Mouse (Mus musculus): ENCODE measurements around the gene Neurog3. TPM values are rescaled to one million over a fixed set of nuclear protein-coding genes. Genes with fewer than 3 reads are reported as not detected.

The Neurog3 gene
- not detected in 2 replicates for polyA plus RNA-seq (2015; fragmentation: Nextera tagmentation; extraction: Ambion mirVana)

GRCm38 (mm10) chr10:62132691-62133281 is at the start of gene Neurog3:
Neurog3 (plus strand) TSS chr10:62133090.
- Histone ChIP-seq H3K4me2 (ENCODE audit: low read depth, low read length) (peak within 1 kb of the TSS; percentile 39), H3K4me1 (ENCODE audit: insufficient read depth) (no peaks in the 10 kb centered on the region), H3K36me3 (replicated peaks; ENCODE audit: insufficient read depth, low read length) (no peaks in the 10 kb centered on the region), H3K9me3 (ENCODE audit: low read length) (no peaks in the 10 kb centered on the region), H3K9ac (replicated peaks) (no peak within 1 kb of the TSS), H3K27me3 (ENCODE audit: insufficient read depth, low read length) (peaks cover 94% of the 10 kb centered on the region), H3K27ac (ENCODE audit: low read depth) (no peak within 1 kb of the TSS), H3K4me3 (ENCODE audit: low read depth, low read length) (no peak within 1 kb of the TSS)
- ATAC-seq (no peak), DNase-seq (peak; percentile 43)
- 4% methylated on average over 29 of the region's 29 CpGs for WGBS (ENCODE audit: insufficient replicate concordance)
- no peak for TF ChIP-seq CTCF (IDR thresholded peaks at IDR 0.05; ENCODE audit: low read depth)
- no peak for TF ChIP-seq EP300 (IDR thresholded peaks at IDR 0.05; ENCODE audit: low read depth)

GRCm38 (mm10) chr10:62086044-62086443 is 46.8 kb upstream of the Neurog3 start:
- H3K9ac ChIP-seq (replicated peaks), result no peak overlapping the region
- H3K27me3 ChIP-seq (ENCODE audit: insufficient read depth, low read length), result no peaks in the 10 kb centered on the region
- no peaks in the 10 kb centered on the region for H3K36me3 ChIP-seq (replicated peaks; ENCODE audit: insufficient read depth, low read length)
- H3K4me2 ChIP-seq (ENCODE audit: low read depth, low read length), result no peak overlapping the region
- DNase-seq (no peak), ATAC-seq (no peak)
- H3K9me3 ChIP-seq (ENCODE audit: low read length), result no peaks in the 10 kb centered on the region
- WGBS (ENCODE audit: insufficient replicate concordance), result 54% methylated on average over 2 of the region's 2 CpGs
- no peak overlapping the region for H3K27ac ChIP-seq (ENCODE audit: low read depth)
- no peak overlapping the region for H3K4me3 ChIP-seq (ENCODE audit: low read depth, low read length)
- no peak for TF ChIP-seq CTCF (IDR thresholded peaks at IDR 0.05; ENCODE audit: low read depth)
- no peak for TF ChIP-seq EP300 (IDR thresholded peaks at IDR 0.05; ENCODE audit: low read depth)
- no peaks in the 10 kb centered on the region for H3K4me1 ChIP-seq (ENCODE audit: insufficient read depth)

GRCm38 (mm10) chr10:62086826-62087225 is 46.1 kb upstream of the Neurog3 start:
- Histone ChIP-seq H3K4me2 (ENCODE audit: low read depth, low read length) (no peak overlapping the region), H3K9me3 (ENCODE audit: low read length) (no peaks in the 10 kb centered on the region), H3K36me3 (replicated peaks; ENCODE audit: insufficient read depth, low read length) (no peaks in the 10 kb centered on the region), H3K4me3 (ENCODE audit: low read depth, low read length) (no peak overlapping the region), H3K27me3 (ENCODE audit: insufficient read depth, low read length) (no peaks in the 10 kb centered on the region), H3K4me1 (ENCODE audit: insufficient read depth) (no peaks in the 10 kb centered on the region), H3K27ac (ENCODE audit: low read depth) (no peak overlapping the region), H3K9ac (replicated peaks) (no peak overlapping the region)
- no peak for TF ChIP-seq CTCF (IDR thresholded peaks at IDR 0.05; ENCODE audit: low read depth)
- no peak for TF ChIP-seq EP300 (IDR thresholded peaks at IDR 0.05; ENCODE audit: low read depth)
- 90% methylated on average over 5 of the region's 5 CpGs for WGBS (ENCODE audit: insufficient replicate concordance)
- ATAC-seq, result no peak
- no peak for DNase-seq

GRCm38 (mm10) chr10:62088411-62088810 is 44.5 kb upstream of the Neurog3 start:
- Histone ChIP-seq H3K27ac (ENCODE audit: low read depth) (no peak overlapping the region), H3K36me3 (replicated peaks; ENCODE audit: insufficient read depth, low read length) (no peaks in the 10 kb centered on the region), H3K4me2 (ENCODE audit: low read depth, low read length) (no peak overlapping the region), H3K4me1 (ENCODE audit: insufficient read depth) (no peaks in the 10 kb centered on the region), H3K4me3 (ENCODE audit: low read depth, low read length) (no peak overlapping the region), H3K27me3 (ENCODE audit: insufficient read depth, low read length) (no peaks in the 10 kb centered on the region), H3K9ac (replicated peaks) (no peak overlapping the region), H3K9me3 (ENCODE audit: low read length) (no peaks in the 10 kb centered on the region)
- TF ChIP-seq EP300 (IDR thresholded peaks at IDR 0.05; ENCODE audit: low read depth) (no peak), CTCF (IDR thresholded peaks at IDR 0.05; ENCODE audit: low read depth) (no peak)
- DNase-seq (no peak), ATAC-seq (no peak)
- 69% methylated on average over 5 of the region's 5 CpGs for WGBS (ENCODE audit: insufficient replicate concordance)

- Histone ChIP-seq H3K36me3 (replicated peaks; ENCODE audit: insufficient read depth, low read length) (no peaks in the 10 kb centered on the region), H3K9ac (replicated peaks) (no peak overlapping the region), H3K27ac (ENCODE audit: low read depth) (no peak overlapping the region), H3K4me1 (ENCODE audit: insufficient read depth) (no peaks in the 10 kb centered on the region), H3K9me3 (ENCODE audit: low read length) (no peaks in the 10 kb centered on the region), H3K4me3 (ENCODE audit: low read depth, low read length) (no peak overlapping the region), H3K4me2 (ENCODE audit: low read depth, low read length) (no peak overlapping the region), H3K27me3 (ENCODE audit: insufficient read depth, low read length) (no peaks in the 10 kb centered on the region)
- ATAC-seq (no peak), DNase-seq (no peak)
- no peak for TF ChIP-seq CTCF (IDR thresholded peaks at IDR 0.05; ENCODE audit: low read depth)
- TF ChIP-seq EP300 (IDR thresholded peaks at IDR 0.05; ENCODE audit: low read depth), result no peak
- WGBS (ENCODE audit: insufficient replicate concordance), result 75% methylated on average over 7 of the region's 7 CpGs
These were observed 43.8 kb upstream of the Neurog3 start for GRCm38 (mm10) chr10:62089071-62089470.

- no peaks in the 10 kb centered on the region for H3K27me3 ChIP-seq (ENCODE audit: insufficient read depth, low read length)
- no peaks in the 10 kb centered on the region for H3K36me3 ChIP-seq (replicated peaks; ENCODE audit: insufficient read depth, low read length)
- no peaks in the 10 kb centered on the region for H3K9me3 ChIP-seq (ENCODE audit: low read length)
- no peak overlapping the region for H3K27ac ChIP-seq (ENCODE audit: low read depth)
- no peak overlapping the region for H3K4me3 ChIP-seq (ENCODE audit: low read depth, low read length)
- TF ChIP-seq CTCF (IDR thresholded peaks at IDR 0.05; ENCODE audit: low read depth) (no peak), EP300 (IDR thresholded peaks at IDR 0.05; ENCODE audit: low read depth) (no peak)
- H3K4me1 ChIP-seq (ENCODE audit: insufficient read depth), result no peaks in the 10 kb centered on the region
- ATAC-seq (no peak), DNase-seq (no peak)
- H3K4me2 ChIP-seq (ENCODE audit: low read depth, low read length), result no peak overlapping the region
- no peak overlapping the region for H3K9ac ChIP-seq (replicated peaks)
These were observed 43.4 kb upstream of the Neurog3 start for GRCm38 (mm10) chr10:62089486-62089885.

GRCm38 (mm10) chr10:62093903-62094302 is 39.0 kb upstream of the Neurog3 start:
- ATAC-seq (no peak), DNase-seq (no peak)
- no peak overlapping the region for H3K4me2 ChIP-seq (ENCODE audit: low read depth, low read length)
- no peaks in the 10 kb centered on the region for H3K4me1 ChIP-seq (ENCODE audit: insufficient read depth)
- H3K4me3 ChIP-seq (ENCODE audit: low read depth, low read length), result no peak overlapping the region
- no peaks in the 10 kb centered on the region for H3K36me3 ChIP-seq (replicated peaks; ENCODE audit: insufficient read depth, low read length)
- TF ChIP-seq CTCF (IDR thresholded peaks at IDR 0.05; ENCODE audit: low read depth), result no peak
- no peak for TF ChIP-seq EP300 (IDR thresholded peaks at IDR 0.05; ENCODE audit: low read depth)
- H3K9ac ChIP-seq (replicated peaks), result no peak overlapping the region
- WGBS (ENCODE audit: insufficient replicate concordance), result 39% methylated on average over 7 of the region's 7 CpGs
- no peaks in the 10 kb centered on the region for H3K9me3 ChIP-seq (ENCODE audit: low read length)
- H3K27me3 ChIP-seq (ENCODE audit: insufficient read depth, low read length), result no peaks in the 10 kb centered on the region
- H3K27ac ChIP-seq (ENCODE audit: low read depth), result no peak overlapping the region
